Mouse (Mus musculus): Measurements from ENCODE around the gene Tmc3.

DNA sequence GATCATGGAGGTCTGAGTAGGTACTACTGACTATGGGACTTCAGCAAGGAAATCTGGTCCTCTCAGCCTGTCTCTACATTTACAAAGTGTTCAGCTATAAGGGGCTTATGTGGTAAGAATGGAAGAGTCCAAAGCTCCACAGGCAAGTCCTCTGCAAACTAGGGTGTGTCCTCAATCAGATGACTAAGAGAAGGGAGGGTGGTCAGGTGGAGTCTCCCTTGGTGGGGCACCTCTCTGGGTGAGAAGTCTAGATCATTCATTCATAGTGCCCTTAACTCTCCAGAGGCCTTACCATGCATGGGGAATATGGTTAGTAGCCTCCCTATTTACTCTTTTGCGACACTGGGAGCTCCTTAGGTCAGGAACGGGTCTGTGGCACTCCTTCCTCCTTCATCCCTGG, 69.5 kb downstream of the Tmc3 start:
- TF ChIP-seq CTCF (IDR thresholded peaks at IDR 0.05; ENCODE audit: insufficient read depth, low read length) (no peak), POLR2A (IDR thresholded peaks at IDR 0.05; ENCODE audit: borderline replicate concordance, extremely low read depth, low read depth, low read length) (no peak)

Data from lung, adult 2 months (tissue).